Mouse (Mus musculus) adrenal gland, postnatal 25 days (tissue): ENCODE measurements around the gene Xirp1. TPM values are rescaled to one million over a fixed set of nuclear protein-coding genes. Genes with fewer than 3 reads are reported as not detected.

Source experiments
- DNase-seq: peaks from one replicate; pipeline ENCODE4 v3.0.0; 2021; ENCODE audit warnings: mixed read lengths
- long read RNA-seq: library from polyadenylated mRNA; stranded (forward); transcript quantifications from one replicate; pipeline ENCODE4 v2.0.0, GENCODE M21; 2021
- total RNA-seq: library from RNA; stranded (reverse); gene quantifications from 2 replicates; pipeline ENCODE4 v1.2.3, GENCODE M21; 2021

The Xirp1 gene
- 0.12 TPM in 1 of 2 replicates, not detected in the other for total RNA-seq
- long read RNA-seq = 0 reads

DNA sequence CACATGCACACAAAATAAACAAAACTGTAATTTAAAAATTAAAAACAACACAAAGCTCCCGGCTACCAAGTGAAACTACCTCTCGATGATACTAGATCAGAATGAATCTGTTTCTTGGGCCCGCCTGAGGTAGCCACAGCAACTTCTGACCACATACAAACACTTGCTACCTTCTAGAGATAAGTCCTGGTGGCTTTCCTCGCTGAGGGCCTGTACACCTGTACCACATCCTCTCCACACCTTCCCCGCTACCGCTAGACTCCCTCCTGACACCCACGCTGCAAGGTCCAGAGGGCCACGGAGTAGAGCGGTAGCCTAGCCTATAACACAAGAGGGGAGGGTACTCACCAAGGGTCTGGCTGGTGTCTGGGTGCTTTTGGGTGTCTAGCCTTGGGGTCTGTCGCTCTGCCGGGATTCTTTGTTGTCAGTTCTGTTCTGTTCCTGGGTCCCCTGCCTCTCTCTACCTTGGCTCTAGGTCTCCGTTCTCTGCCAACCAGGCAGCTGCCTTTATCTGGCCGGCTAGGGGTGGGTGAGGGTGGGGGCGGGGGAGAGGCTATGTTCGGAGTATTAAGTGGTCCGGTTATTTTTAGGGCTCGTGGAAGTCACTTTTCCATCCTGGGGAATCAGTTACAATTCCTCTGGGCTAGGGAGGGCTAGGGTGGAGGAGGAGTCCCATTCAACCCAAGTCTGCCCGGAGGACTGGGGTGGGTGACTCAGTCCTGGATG, at the start of gene Xirp1:
Gene Xirp1, minus strand, starts transcription at position 513 of the 726 bp plus-strand sequence.
- no peak for DNase-seq

DNA sequence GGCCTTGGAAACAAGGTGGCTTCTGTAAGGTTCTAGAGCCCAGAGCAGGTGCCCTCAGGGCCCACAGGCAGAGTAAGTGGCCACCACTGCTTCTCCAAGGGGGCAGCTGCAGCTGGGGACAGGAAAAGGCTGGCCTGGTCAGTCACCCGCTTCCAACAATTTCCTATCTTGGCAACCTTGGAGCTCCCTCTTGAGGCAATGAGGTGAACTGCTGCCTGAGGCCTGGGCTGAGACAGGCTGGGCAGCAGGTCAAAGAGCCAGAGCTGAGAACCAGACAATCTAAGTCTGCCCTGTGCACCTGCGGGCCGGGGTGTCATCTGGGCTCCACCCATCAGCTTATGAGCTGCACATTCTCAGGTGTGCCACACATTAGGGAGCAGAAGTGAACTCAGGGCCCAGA, 49.8 kb upstream of the Xirp1 start:
- peak; percentile 79 for DNase-seq

GRCm38 (mm10) chr9:120071251-120071650, 47.9 kb upstream of the Xirp1 start:
- no peak for DNase-seq

DNA sequence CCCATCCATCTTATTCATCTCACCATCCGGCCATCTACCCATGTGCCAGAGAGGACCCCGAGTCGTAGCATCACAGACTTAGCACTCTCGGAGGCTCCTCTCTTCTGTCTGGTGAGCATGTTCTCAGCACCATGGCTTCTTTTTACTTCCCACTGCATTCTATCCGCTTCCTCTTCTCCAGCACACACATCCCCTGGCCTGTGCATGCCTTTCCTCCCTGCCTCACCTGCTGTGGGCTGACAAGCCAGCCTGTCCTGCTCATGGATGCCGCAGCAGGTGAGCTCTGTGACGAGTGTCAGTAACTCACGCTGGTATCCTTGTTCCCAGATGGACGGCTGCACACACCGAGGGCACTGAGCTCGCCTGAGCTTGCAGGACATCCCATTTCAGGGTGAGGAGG, 46.4 kb upstream of the Xirp1 start, which contains the start of gene Cx3cr1:
Gene Cx3cr1, minus strand, starts transcription at position 101 of the 400 bp plus-strand sequence.
- no peak for DNase-seq

DNA sequence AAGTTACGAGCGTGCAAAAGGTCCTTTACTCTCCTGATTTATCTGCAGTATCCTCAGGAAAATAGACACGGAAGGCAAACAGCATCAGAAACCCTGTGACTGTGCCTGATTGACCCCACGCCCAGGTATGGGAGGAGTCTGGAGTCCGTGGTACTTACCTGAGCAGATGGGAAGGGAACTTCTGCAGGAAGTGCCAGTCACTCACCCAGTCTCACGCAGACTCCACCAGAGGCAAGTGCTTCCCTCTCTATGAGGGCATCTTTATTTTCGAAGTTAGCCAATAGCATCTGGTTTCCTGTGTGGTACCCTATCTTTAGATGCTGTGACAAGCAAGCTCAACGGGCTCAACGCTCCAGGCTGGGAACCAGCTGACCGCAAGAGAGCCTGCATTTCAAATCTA, 44.6 kb upstream of the Xirp1 start:
- DNase-seq = no peak

- no peak for DNase-seq
Observed at GRCm38 (mm10) chr9:120067609-120068008, 44.2 kb upstream of the Xirp1 start.

GRCm38 (mm10) chr9:120064317-120064716, 40.9 kb upstream of the Xirp1 start:
- DNase-seq = no peak

DNA sequence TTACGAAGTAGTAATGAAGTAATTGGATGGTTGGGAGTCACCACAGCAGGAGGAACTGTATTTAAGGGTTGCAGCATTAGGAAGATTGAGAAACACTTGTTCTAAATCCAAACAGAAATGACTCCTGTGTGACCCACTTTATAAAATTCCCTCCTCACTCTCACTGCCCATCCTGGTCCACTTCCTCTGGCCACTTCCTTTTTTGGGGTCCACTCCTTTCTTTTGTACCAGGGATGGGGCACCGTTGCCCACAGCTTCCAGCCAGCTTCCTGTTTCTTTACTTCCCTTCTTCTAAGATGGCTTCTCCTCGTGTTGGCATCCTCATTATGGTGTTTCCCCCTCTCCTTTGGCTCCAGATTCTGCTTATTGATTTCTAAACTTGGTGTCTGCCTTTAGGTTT, 35.3 kb upstream of the Xirp1 start:
- DNase-seq = no peak

DNA sequence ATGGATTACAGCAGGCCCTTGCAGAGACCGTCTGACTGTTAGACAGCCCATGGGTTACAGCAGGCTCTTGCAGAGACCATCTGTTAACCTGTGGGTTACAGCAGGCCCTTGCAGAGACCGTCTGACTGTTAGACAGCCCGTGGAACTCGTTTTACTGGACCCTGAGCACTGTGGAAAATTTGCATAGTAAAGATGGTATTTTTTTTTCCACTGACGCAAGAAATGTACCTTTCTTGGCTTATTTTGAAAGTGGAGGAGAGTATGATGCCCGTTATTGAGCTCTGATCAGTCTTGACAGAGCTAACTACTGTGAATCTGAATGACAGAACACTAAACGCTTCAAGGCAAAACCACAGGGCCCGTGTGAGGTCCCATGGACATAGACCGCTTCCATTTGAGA, 32.8 kb upstream of the Xirp1 start:
- DNase-seq = no peak

- no peak for DNase-seq
Observed at GRCm38 (mm10) chr9:120054545-120055277, 31.3 kb upstream of the Xirp1 start.

GRCm38 (mm10) chr9:120049407-120049806, 26.0 kb upstream of the Xirp1 start:
- no peak for DNase-seq

DNA sequence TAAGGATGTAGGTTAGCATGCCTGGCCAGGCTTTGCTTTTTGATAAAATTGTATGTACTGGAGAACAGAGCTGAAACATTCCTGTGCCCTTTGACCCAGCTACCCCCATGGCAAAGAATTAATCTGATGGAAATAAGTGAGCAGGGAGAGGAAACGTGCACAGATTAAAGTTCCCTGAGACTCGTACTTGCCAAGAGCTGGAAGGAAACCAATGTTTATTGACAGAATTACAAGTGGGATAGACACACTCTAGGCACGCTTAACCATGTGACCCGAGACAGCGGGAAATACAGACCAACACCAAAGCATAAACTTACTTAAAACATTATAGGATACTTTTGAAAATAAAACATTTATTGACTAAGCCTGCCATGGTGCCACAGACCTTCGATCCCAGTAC, 25.1 kb upstream of the Xirp1 start:
- DNase-seq = no peak

GRCm38 (mm10) chr9:120043115-120043514, 19.7 kb upstream of the Xirp1 start:
- no peak for DNase-seq

- DNase-seq = no peak
Observed at GRCm38 (mm10) chr9:120037414-120037813, 14.0 kb upstream of the Xirp1 start.

DNA sequence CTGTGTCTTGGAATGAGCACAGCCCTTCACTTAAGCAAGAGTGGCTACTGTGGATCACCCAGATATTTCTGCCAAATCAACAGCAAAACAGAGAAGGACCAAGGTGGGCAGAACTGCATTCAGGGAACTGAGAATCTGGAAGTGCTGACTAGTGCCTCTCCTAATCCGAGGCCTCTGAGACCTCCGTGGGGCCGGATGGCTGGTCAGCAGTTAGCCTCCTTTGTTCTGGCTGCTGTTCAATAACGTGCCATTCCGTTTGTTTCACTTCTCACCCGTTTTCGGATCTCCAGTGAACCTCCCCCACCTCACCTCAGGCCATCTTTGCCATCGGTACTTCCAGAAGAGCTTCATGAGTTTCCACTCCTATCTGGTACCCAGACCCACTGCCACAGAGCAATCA, 11.0 kb upstream of the Xirp1 start:
- DNase-seq = no peak

DNA sequence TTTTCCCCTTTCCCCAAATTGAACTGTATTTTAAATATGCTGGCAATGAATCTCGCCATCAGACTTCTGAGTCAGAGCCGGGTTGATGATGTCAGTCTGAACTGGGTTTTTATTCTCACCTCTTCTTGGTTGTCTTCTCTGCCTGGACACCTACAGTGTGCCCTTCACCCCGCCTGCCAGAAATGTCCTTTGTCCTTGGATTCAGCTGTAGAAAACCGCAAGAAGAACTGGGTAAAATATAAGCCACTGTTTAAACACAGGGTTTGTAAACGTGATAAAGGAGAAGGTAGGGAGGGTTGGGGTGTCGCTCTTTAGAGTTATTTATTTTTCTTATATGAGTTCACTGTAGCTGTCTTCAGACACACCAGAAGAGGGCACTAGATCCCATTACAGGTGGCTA, 9.3 kb upstream of the Xirp1 start:
- DNase-seq = no peak

- DNase-seq = no peak
Observed at GRCm38 (mm10) chr9:120030421-120030820, 7.0 kb upstream of the Xirp1 start.

GRCm38 (mm10) chr9:120029880-120030279, 6.5 kb upstream of the Xirp1 start:
- no peak for DNase-seq

DNA sequence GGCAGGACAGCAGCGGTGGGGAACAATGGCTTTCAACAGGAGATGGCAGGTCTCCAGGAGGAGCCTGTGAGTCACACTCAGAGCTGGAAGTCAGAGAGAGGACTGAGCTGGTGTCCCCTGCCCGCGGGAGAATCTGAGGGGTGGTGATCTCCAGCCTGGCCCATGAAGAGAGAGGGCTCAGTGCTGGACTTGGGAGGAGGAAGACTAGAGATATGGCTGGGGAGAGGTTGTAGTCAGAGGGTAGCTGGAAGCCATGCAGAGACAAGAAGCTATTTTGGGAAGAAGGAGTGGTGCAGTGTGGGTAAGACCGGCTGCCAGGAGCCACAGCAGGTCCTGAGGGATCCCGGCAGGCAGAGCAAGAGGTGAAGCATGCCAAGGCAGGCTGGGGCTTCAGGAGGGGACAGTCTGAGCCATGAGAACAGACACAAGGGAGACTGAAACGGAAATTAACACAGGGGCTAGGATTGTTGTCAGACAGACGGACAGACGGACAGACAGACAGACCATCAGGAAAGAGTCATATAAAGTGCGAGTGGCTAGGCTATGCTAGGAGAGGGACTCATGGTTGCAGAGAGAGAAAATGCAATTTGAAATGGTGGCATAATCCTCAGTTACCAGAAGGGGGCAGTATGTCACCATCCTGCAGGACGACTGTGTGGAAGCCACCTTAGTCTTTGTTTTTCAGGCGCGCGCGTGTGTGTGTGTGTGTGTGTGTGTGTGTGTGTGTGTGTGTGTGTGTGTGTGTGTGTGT, 4.2 kb upstream of the Xirp1 start:
- DNase-seq = peak; percentile 76

DNA sequence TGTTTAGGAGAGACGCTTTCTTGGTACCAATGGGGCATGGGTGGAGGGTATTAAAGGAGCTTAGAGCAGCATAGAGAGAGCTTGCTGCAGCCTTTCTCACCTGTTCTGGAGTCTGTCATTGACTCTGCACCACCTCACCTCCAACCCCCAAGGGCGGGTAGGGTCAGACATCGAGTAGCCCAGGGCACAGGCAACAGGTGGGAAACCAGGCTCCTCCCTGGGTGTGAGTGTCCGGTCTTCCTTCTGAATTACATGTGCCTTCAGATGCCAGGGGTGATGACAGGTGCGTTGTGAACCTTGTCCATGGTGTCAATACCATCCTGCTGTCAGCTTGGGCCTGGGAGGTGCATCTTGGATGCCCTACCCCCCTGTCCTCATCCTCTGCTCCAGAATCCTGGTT, 1.2 kb upstream of the Xirp1 start:
- DNase-seq = no peak

- DNase-seq = peak; percentile 20
Observed at GRCm38 (mm10) chr9:120024171-120024570, 773 bp upstream of the Xirp1 start.

- no peak for DNase-seq
Observed at GRCm38 (mm10) chr9:120021164-120021563, 2.2 kb downstream of the Xirp1 start.

GRCm38 (mm10) chr9:120020285-120020890, 3.0 kb downstream of the Xirp1 start:
- DNase-seq = peak; percentile 81
